Mouse (Mus musculus): ENCODE data around the gene Vsig10l. TPM values are rescaled to one million over a fixed set of nuclear protein-coding genes. Genes with fewer than 3 reads are reported as not detected.

The Vsig10l gene
- polyA plus RNA-seq, 1 experiment from 2014 or later, result 1.9 TPM

DNA sequence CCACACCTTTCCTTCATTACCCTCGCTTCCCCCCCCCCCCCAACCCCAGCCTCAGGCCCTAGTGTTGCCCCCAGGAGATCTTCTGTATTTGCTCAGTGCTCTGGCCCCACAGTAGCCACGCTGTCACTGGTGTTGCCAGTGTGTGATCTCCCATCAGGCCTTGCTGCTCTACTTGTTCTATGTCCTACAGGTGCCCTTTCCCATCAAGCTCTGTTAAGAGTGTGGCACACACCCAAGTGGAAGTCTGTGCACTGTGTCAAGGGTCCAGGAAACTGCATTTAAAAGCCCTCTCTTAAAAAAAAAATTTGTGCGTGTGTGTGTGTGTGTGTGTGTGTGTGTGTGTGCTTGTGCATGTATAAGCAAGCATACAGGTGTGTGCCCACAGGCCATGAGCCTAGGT, 14.7 kb upstream of the Vsig10l start:
- Histone ChIP-seq H3K9me3 (ENCODE audit: control insufficient read depth, low read length) (no peaks in the 10 kb centered on the region), H3K9ac (ENCODE audit: low read depth, low read length) (no peak overlapping the region), H3K27me3 (replicated peaks; ENCODE audit: control insufficient read depth, insufficient read depth, low read length) (no peaks in the 10 kb centered on the region), H3K4me1 (replicated peaks; ENCODE audit: control insufficient read depth, insufficient read depth, low read length) (peaks cover 29% of the 10 kb centered on the region), H3K36me3 (ENCODE audit: control insufficient read depth, insufficient read depth, low read length) (peaks cover 4% of the 10 kb centered on the region; the same call in 1 of the 2 replicates), H3K4me3 (ENCODE audit: low read depth, low read length) (no peak overlapping the region), H3K27ac (ENCODE audit: low read depth, low read length) (no peak overlapping the region), H3K4me2 (no peak overlapping the region)
- ATAC-seq (replicated peaks; ENCODE audit: low FRiP score) (no peak), DNase-seq (ENCODE audit: low spot score) (no peak)
- 93% methylated on average over 2 of the region's 3 CpGs for WGBS

DNA sequence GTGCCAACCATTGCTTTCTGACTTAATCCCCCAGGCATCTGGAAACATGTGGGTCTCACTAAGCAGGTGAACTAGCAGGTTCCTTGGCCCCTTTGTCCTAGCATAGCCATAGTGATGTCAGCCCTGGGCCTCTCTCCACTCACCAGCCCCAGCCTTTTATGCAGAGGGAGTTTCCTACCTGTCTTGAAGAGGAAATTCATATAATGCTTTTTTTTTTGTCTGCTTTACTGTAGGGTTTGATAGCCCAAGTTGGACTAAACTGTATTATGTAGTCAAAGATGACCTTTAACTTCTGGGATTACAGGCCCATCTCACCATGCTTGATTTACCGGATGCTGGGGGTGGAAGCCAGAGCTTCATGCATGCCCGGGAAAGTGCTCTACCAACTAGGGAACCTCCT, 13.1 kb upstream of the Vsig10l start:
- no peaks in the 10 kb centered on the region for H3K27me3 ChIP-seq (replicated peaks; ENCODE audit: control insufficient read depth, insufficient read depth, low read length)
- WGBS, result 91% methylated on average over 2 of the region's 2 CpGs

DNA sequence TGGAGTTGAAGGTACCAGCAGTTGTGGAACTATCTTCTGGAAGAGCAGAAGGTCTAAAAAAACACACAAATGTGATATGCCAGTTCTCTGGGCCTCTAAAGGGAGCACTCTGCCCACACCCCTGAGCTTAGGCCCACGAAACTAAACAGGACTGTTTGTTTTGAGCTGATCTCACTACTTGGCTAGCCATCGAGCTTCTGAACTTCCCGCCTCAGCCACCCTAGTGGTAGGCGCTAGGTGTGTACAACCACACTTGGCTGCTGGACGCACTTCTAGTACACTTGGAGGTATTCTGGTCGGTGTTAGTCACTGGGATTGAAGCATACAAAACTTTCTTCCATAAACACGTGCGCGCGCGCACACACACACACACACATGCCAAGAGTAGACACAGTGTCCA, 11.2 kb upstream of the Vsig10l start:
- no peak overlapping the region for H3K4me3 ChIP-seq (ENCODE audit: low read depth, low read length)
- no peak for DNase-seq (ENCODE audit: low spot score)
- peaks cover 11% of the 10 kb centered on the region for H3K4me1 ChIP-seq (replicated peaks; ENCODE audit: control insufficient read depth, insufficient read depth, low read length)
- no peak overlapping the region for H3K9ac ChIP-seq (ENCODE audit: low read depth, low read length)
- 94% methylated on average over 11 of the region's 11 CpGs for WGBS
- H3K36me3 ChIP-seq (ENCODE audit: control insufficient read depth, insufficient read depth, low read length), result peaks cover 22% of the 10 kb centered on the region
- no peak overlapping the region for H3K27ac ChIP-seq (ENCODE audit: low read depth, low read length)
- no peaks in the 10 kb centered on the region for H3K9me3 ChIP-seq (ENCODE audit: control insufficient read depth, low read length)
- no peak for ATAC-seq (replicated peaks; ENCODE audit: low FRiP score)
- H3K27me3 ChIP-seq (replicated peaks; ENCODE audit: control insufficient read depth, insufficient read depth, low read length), result no peaks in the 10 kb centered on the region
- H3K4me2 ChIP-seq, result no peak overlapping the region

More for the DNA sequence above, 13.1 kb upstream of the Vsig10l start:
- no peak overlapping the region for H3K4me3 ChIP-seq (ENCODE audit: low read depth, low read length)
- H3K9me3 ChIP-seq (ENCODE audit: control insufficient read depth, low read length), result no peaks in the 10 kb centered on the region
- no peak overlapping the region for H3K9ac ChIP-seq (ENCODE audit: low read depth, low read length)
- ATAC-seq (replicated peaks; ENCODE audit: low FRiP score) (no peak), DNase-seq (ENCODE audit: low spot score) (no peak)
- H3K27ac ChIP-seq (ENCODE audit: low read depth, low read length), result no peak overlapping the region
- no peak overlapping the region for H3K4me2 ChIP-seq
- H3K4me1 ChIP-seq (replicated peaks; ENCODE audit: control insufficient read depth, insufficient read depth, low read length), result peaks cover 23% of the 10 kb centered on the region
- H3K36me3 ChIP-seq (ENCODE audit: control insufficient read depth, insufficient read depth, low read length), result peaks cover 14% of the 10 kb centered on the region; the same call in 1 of the 2 replicates

DNA sequence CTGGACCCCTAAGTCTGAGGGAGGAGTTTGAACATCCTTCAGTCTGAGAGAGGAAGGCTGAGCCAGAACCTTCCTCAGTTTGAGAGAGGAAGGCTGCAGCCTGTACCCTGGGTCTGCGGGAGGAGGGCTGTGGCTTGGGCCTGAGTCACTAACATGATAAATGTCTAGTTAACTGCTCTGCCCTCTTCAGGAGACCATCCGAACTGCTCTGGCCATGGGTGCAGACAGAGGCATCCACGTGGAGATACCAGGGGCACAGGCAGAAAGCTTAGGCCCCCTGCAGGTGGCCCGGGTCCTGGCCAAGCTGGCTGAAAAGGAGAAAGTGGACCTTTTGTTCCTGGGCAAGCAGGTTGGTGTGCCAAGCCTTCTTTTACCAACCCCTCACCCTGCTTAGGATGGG, 10.3 kb upstream of the Vsig10l start:
- DNase-seq (ENCODE audit: low spot score), result no peak
- H3K4me2 ChIP-seq, result no peak overlapping the region
- 37% methylated on average over 4 of the region's 4 CpGs for WGBS
- peak; percentile 61 for ATAC-seq (replicated peaks; ENCODE audit: low FRiP score)
- H3K36me3 ChIP-seq (ENCODE audit: control insufficient read depth, insufficient read depth, low read length), result peaks cover 29% of the 10 kb centered on the region
- no peak overlapping the region for H3K9ac ChIP-seq (ENCODE audit: low read depth, low read length)
- peaks cover 7% of the 10 kb centered on the region for H3K4me1 ChIP-seq (replicated peaks; ENCODE audit: control insufficient read depth, insufficient read depth, low read length)
- no peaks in the 10 kb centered on the region for H3K9me3 ChIP-seq (ENCODE audit: control insufficient read depth, low read length)
- no peaks in the 10 kb centered on the region for H3K27me3 ChIP-seq (replicated peaks; ENCODE audit: control insufficient read depth, insufficient read depth, low read length)
- no peak overlapping the region for H3K27ac ChIP-seq (ENCODE audit: low read depth, low read length)
- no peak overlapping the region for H3K4me3 ChIP-seq (ENCODE audit: low read depth, low read length)

DNA sequence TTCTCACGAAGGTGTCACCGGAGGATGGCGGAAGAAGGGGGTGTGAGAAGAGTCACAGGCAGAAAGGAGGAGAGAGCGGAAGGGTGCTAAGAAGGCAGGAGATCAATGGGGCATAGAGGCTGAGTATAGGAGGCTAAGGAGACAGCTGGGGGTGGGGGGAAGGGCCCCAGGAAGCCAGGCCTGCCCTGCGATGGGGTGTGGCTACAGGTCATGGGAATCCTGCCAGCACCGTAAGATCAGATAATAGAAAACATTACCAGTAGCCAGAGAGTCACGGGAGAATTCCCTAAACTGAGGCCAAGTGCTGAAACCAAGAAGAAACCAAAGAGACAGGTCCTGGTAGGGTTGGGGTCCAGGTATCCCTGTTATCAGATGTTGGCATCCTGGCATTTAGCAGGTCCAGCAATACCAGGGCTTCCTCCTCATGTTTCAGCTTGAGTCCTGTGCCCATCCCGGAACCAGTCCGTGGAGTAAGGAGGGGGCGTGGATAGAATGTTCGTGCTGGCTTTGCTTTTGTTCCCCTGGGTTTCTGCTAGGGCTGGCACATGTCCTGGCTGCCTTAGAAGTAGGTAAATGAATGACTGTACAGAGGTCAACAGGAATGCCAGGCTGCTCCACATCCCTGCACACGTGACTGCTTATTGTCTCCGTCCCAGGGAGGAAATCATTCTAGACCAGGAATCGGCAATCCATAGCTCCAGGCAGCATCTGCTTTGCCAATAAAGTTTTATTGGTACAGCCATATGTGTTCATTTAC, 9.2 kb upstream of the Vsig10l start:
- peaks cover 32% of the 10 kb centered on the region for H3K36me3 ChIP-seq (ENCODE audit: control insufficient read depth, insufficient read depth, low read length)

DNA sequence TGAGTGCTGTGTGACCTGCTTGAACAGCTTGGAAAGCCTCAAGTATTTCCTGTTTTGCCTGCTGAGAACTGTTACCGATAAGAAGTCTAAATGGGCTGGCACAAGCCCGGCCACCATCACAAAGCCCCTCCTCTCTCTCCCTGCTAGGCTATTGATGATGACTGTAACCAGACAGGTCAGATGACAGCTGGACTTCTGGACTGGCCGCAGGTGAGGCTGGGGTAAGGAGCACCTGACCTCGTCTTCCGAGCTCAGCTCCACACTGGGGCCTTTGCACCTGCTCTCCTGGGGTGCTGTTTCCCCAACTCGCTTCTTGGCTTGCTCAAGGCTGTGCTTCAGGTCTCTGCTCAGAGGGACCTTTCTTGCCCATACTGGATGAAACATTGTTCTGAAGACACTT, 8.6 kb upstream of the Vsig10l start:
- Histone ChIP-seq H3K4me1 (replicated peaks; ENCODE audit: control insufficient read depth, insufficient read depth, low read length) (peaks cover under 1% of the 10 kb centered on the region), H3K27ac (ENCODE audit: low read depth, low read length) (no peak overlapping the region), H3K36me3 (ENCODE audit: control insufficient read depth, insufficient read depth, low read length) (peaks cover 32% of the 10 kb centered on the region), H3K9ac (ENCODE audit: low read depth, low read length) (no peak overlapping the region), H3K27me3 (replicated peaks; ENCODE audit: control insufficient read depth, insufficient read depth, low read length) (no peaks in the 10 kb centered on the region), H3K9me3 (ENCODE audit: control insufficient read depth, low read length) (no peaks in the 10 kb centered on the region), H3K4me3 (ENCODE audit: low read depth, low read length) (no peak overlapping the region), H3K4me2 (no peak overlapping the region)
- DNase-seq (ENCODE audit: low spot score) (no peak), ATAC-seq (replicated peaks; ENCODE audit: low FRiP score) (no peak)
- WGBS, result 77% methylated on average over 6 of the region's 6 CpGs

More for the DNA sequence above, 9.2 kb upstream of the Vsig10l start:
- Histone ChIP-seq H3K27ac (ENCODE audit: low read depth, low read length) (no peak overlapping the region), H3K9ac (ENCODE audit: low read depth, low read length) (no peak overlapping the region), H3K27me3 (replicated peaks; ENCODE audit: control insufficient read depth, insufficient read depth, low read length) (no peaks in the 10 kb centered on the region), H3K9me3 (ENCODE audit: control insufficient read depth, low read length) (no peaks in the 10 kb centered on the region), H3K4me2 (no peak overlapping the region), H3K4me1 (replicated peaks; ENCODE audit: control insufficient read depth, insufficient read depth, low read length) (peaks cover 6% of the 10 kb centered on the region), H3K4me3 (ENCODE audit: low read depth, low read length) (no peak overlapping the region)
- WGBS, result 86% methylated on average over 14 of the region's 14 CpGs
- ATAC-seq (replicated peaks; ENCODE audit: low FRiP score), result no peak
- DNase-seq (ENCODE audit: low spot score), result no peak

DNA sequence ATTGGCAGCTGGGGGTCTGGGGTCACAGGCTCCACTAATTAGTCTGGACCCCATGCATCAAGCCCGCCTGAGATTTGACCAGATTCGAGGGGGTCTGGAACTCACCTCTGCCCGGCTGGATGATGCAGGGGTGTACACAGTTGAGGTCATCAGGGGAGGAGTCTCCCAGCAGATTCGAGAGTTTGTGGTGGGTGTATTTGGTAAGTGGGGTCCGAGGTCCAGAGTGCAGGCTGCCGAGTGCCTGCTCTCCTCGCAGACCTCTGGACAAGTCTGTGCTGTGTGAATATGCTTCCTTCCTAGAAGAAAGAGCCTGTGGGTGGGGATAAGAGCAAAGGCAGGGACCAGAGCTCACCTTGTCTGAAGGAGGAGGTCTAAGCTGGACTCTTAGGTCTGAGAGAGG, 1.0 kb downstream of the Vsig10l start:
- Histone ChIP-seq H3K4me3 (ENCODE audit: low read depth, low read length) (no peak overlapping the region), H3K9ac (ENCODE audit: low read depth, low read length) (no peak overlapping the region), H3K4me2 (no peak overlapping the region), H3K36me3 (ENCODE audit: control insufficient read depth, insufficient read depth, low read length) (no peaks in the 10 kb centered on the region), H3K27me3 (replicated peaks; ENCODE audit: control insufficient read depth, insufficient read depth, low read length) (peaks cover 4% of the 10 kb centered on the region), H3K27ac (ENCODE audit: low read depth, low read length) (no peak overlapping the region), H3K9me3 (ENCODE audit: control insufficient read depth, low read length) (no peaks in the 10 kb centered on the region), H3K4me1 (replicated peaks; ENCODE audit: control insufficient read depth, insufficient read depth, low read length) (peaks cover 3% of the 10 kb centered on the region)
- no peak for ATAC-seq (replicated peaks; ENCODE audit: low FRiP score)
- WGBS, result 64% methylated on average over 7 of the region's 7 CpGs
- DNase-seq (ENCODE audit: low spot score), result no peak

DNA sequence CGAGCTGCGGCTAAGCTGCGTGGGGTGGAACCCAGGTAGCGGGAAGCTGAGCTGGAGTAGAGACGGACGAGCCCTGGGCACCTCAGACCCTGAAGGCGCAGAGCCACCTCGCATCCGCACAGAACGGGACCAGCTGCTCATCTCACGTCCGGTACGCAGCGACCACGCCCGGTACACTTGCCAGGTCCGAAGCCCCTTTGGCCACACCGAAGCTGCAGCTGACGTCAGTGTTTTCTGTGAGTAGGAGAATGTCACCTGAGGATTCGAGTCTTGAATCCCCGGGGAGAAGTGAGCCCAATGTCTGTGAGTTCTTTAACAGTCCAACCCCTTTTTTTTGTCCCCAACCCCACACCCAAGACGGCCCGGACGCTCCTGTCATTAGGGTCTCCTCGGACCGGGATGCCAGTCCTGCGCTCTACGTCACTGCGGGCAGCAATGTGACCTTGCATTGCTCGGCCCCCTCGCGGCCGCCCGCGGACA, 2.0 kb downstream of the Vsig10l start:
- Histone ChIP-seq H3K9ac (ENCODE audit: low read depth, low read length) (peak overlapping the region; percentile 70), H3K9me3 (ENCODE audit: control insufficient read depth, low read length) (no peaks in the 10 kb centered on the region), H3K27me3 (replicated peaks; ENCODE audit: control insufficient read depth, insufficient read depth, low read length) (peaks cover 4% of the 10 kb centered on the region), H3K36me3 (ENCODE audit: control insufficient read depth, insufficient read depth, low read length) (no peaks in the 10 kb centered on the region), H3K4me1 (replicated peaks; ENCODE audit: control insufficient read depth, insufficient read depth, low read length) (peaks cover 3% of the 10 kb centered on the region), H3K4me3 (ENCODE audit: low read depth, low read length) (peak overlapping the region; percentile 45), H3K4me2 (peak overlapping the region; percentile 75), H3K27ac (ENCODE audit: low read depth, low read length) (no peak overlapping the region)
- 0 out of 2 replicates have a peak, but pooled peaks have one; percentile 3 for ATAC-seq (replicated peaks; ENCODE audit: low FRiP score)
- no peak for DNase-seq (ENCODE audit: low spot score)
- 6% methylated on average over 35 of the region's 35 CpGs for WGBS

Data from liver, embryonic 11.5 days (tissue).